Mouse (Mus musculus) lung, postnatal 0 days (tissue): ENCODE measurements around the gene Vamp1. TPM values are rescaled to one million over a fixed set of nuclear protein-coding genes. Genes with fewer than 3 reads are reported as not detected.

Experiments used
- ATAC-seq: fragments of 200-750 bp; cut with Nextera tagmentation; 2 replicates; pipeline ENCODE4 v1.8.0; 2017; ENCODE audit warnings: moderate library complexity
- DNase-seq: peaks from one replicate; pipeline ENCODE4 v3.0.0-alpha.2; 2016; ENCODE audit warnings: low spot score
- H3K27ac ChIP-seq: fragments of 300-500 bp; sonication (generic); 2 replicates; pipeline ENCODE4 v1.5.1; 2014; ENCODE audit warnings: antibody characterized with exemption, mild to moderate bottlenecking, low read length, mixed read lengths
- H3K27me3 ChIP-seq: fragments of 300-500 bp; sonication (generic); replicated peaks from 2 replicates; pipeline ENCODE4 v1.6.1; 2014; ENCODE audit warnings: low read length, mixed read lengths; ENCODE audit not compliant: insufficient read depth
- H3K36me3 ChIP-seq: fragments of 300-500 bp; sonication (generic); 2 replicates; pipeline ENCODE4 v1.6.1; 2014; ENCODE audit warnings: low read length, mixed read lengths; ENCODE audit not compliant: insufficient read depth
- H3K4me1 ChIP-seq: fragments of 300-500 bp; sonication (generic); 2 replicates; pipeline ENCODE4 v1.6.1; 2014; ENCODE audit warnings: antibody characterized with exemption, low read depth, low read length, mixed read lengths; ENCODE audit not compliant: insufficient read depth
- H3K4me2 ChIP-seq: fragments of 300-500 bp; sonication (generic); replicated peaks from 2 replicates; pipeline ENCODE4 v1.6.1; 2014; ENCODE audit warnings: low read depth, mild to moderate bottlenecking, low read length, moderate library complexity, mixed read lengths
- H3K4me3 ChIP-seq: fragments of 300-500 bp; sonication (generic); 2 replicates; pipeline ENCODE4 v1.5.1; 2014; ENCODE audit warnings: low read depth, low read length
- H3K9ac ChIP-seq: fragments of 300-500 bp; sonication (generic); replicated peaks from 2 replicates; pipeline ENCODE4 v1.6.1; 2014; ENCODE audit warnings: low read depth, mild to moderate bottlenecking
- H3K9me3 ChIP-seq: fragments of 300-500 bp; sonication (generic); 2 replicates; pipeline ENCODE4 v1.6.1; 2016; ENCODE audit warnings: low read length, mixed read lengths
- CTCF ChIP-seq: IDR thresholded peaks from 2 replicates; pipeline ENCODE4 v1.5.1; 2016; ENCODE audit warnings: antibody characterized with exemption, mild to moderate bottlenecking
- EP300 ChIP-seq: IDR thresholded peaks from 2 replicates; pipeline ENCODE4 v1.6.1; 2016; ENCODE audit warnings: antibody characterized with exemption, mild to moderate bottlenecking, control low read depth
- WGBS: fragments of 180-500 bp; shearing (Covaris S2); extraction: QIAGEN DNeasy Blood & Tissue Kit; methylation state at CpG from one replicate; pipeline ENCODE4 v1.1.7; 2014; 5-methylcytosine and 5-hydroxymethylcytosine counted together
- microRNA-seq: library from miRNA; unstranded; fragments of <30 nt; microRNA quantifications from one replicate; pipeline ENCODE4, GENCODE M21; 2016
- polyA plus RNA-seq: library from polyadenylated mRNA; unstranded; fragments of >200 nt; fragmentation: Nextera tagmentation; extraction: Ambion mirVana; gene quantifications from 2 replicates; pipeline ENCODE4 v1.2.1, GENCODE M21; 2015

The Vamp1 gene
- polyA plus RNA-seq, 1 experiment from 2014 or later, result 3.0 TPM

DNA sequence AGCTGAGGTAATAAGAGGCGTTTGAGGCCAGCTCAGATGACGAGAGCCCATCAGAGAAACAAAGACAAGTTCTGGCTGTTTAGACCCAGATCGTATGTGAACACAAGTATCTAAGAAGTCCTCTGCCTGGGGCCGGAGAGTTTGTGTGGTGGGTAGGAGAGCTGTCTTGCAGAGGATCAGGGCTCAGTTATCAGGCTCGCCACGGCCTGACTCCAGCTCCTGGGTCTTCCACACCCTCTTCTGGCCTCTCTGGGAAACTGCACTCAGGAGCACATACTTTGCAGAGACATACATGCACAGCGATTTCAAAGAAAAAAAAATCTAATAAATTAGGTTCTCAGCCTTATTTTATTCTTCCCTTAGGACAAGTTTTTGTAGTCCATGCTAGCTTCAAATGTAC, 69.4 kb downstream of the Vamp1 start:
- ATAC-seq (no peak), DNase-seq (no peak)
- Histone ChIP-seq H3K4me3 (no peak overlapping the region), H3K27me3 (no peaks in the 10 kb centered on the region), H3K4me1 (no peaks in the 10 kb centered on the region), H3K27ac (no peak overlapping the region), H3K9ac (no peak overlapping the region), H3K9me3 (no peaks in the 10 kb centered on the region), H3K36me3 (no peaks in the 10 kb centered on the region), H3K4me2 (no peak overlapping the region)
- 88% methylated on average over 7 of the region's 7 CpGs for WGBS
- no peak for TF ChIP-seq CTCF
- no peak for TF ChIP-seq EP300

DNA sequence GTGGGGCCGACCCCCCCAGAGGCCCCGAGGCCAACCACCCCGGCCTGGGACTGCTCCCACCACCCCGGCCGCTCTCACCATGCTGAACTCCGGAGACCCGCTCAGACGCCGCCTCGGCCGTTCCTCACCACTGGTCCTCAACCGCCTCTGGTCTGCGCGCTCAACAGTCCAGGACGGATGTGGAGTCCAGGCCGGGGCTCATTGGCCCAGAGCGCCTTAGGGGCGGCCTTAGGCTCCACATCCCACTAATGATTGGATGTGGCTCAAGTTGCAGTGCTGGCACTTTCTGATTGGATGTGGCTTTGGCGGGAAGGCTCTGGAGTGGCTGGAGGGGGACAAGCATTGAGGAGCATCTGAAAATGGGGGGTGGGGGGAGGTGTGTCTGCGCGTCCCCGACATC, 70.5 kb downstream of the Vamp1 start, which contains the start of gene Tuba3a:
TSS of gene Tuba3a (minus strand) at position 153 of the 400 bp plus-strand sequence.
- H3K36me3 ChIP-seq, result no peaks in the 10 kb centered on the region
- TF ChIP-seq EP300 (no peak), CTCF (no peak)
- H3K4me1 ChIP-seq, result no peaks in the 10 kb centered on the region
- H3K27me3 ChIP-seq, result no peaks in the 10 kb centered on the region
- H3K9ac ChIP-seq, result no peak within 1 kb of the TSS
- ATAC-seq (no peak), DNase-seq (no peak)
- H3K9me3 ChIP-seq, result no peaks in the 10 kb centered on the region
- no peak within 1 kb of the TSS for H3K27ac ChIP-seq
- H3K4me2 ChIP-seq, result no peak within 1 kb of the TSS
- 92% methylated on average over 22 of the region's 22 CpGs for WGBS
- H3K4me3 ChIP-seq, result no peak within 1 kb of the TSS

DNA sequence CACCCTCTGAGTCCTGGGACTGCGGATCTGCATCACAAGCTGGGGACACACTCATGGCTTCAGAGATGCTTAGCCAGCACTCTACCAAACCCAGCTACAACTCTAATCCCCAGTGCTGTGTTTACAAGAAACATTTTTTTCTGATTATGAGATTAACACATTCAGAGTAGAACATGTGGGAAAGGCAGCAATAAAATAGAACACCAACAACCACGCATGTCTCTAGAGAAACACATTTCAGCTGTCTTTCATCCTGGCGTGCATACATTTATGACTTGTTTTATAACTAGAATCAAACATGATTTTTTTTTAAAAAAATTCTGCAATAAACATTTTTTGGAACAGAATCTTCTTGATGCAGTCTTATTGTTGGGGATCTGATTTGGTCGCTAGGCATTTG, 71.6 kb downstream of the Vamp1 start:
- Histone ChIP-seq H3K9ac (no peak overlapping the region), H3K4me2 (no peak overlapping the region), H3K4me1 (no peaks in the 10 kb centered on the region), H3K27me3 (no peaks in the 10 kb centered on the region), H3K27ac (no peak overlapping the region), H3K4me3 (no peak overlapping the region), H3K9me3 (no peaks in the 10 kb centered on the region), H3K36me3 (no peaks in the 10 kb centered on the region)
- DNase-seq (no peak), ATAC-seq (no peak)
- TF ChIP-seq EP300 (no peak), CTCF (no peak)
- WGBS, result 77% methylated on average over 4 of the region's 4 CpGs

DNA sequence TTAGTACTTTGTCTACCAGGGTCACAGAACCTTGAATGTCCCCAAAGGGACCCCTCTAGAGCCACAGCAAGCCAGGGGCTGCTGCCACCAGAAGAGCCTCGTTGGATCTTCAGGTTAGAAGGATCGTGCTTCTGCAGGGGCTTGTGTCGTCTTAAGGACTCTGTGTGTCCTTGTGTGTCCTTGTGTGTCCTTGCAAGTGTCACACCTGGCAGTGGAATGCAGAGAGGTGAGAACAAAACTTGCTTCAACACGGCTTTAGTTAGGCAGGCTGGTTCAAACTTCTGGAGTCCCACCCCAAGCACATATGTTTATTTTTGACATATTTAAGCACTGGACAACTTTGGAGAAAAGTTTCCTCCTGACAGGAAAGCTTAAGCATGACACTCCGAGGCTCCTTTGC, 73.4 kb downstream of the Vamp1 start:
- Histone ChIP-seq H3K36me3 (no peaks in the 10 kb centered on the region), H3K9me3 (no peaks in the 10 kb centered on the region), H3K27ac (peak overlapping the region; percentile 57), H3K27me3 (no peaks in the 10 kb centered on the region), H3K4me1 (no peaks in the 10 kb centered on the region), H3K9ac (no peak overlapping the region; the same call in 1 of the 2 replicates), H3K4me3 (no peak overlapping the region), H3K4me2 (no peak overlapping the region)
- ATAC-seq (peak; percentile 74), DNase-seq (peak; percentile 45)
- 39% methylated on average over 5 of the region's 5 CpGs for WGBS
- TF ChIP-seq EP300, result no peak
- no peak for TF ChIP-seq CTCF

DNA sequence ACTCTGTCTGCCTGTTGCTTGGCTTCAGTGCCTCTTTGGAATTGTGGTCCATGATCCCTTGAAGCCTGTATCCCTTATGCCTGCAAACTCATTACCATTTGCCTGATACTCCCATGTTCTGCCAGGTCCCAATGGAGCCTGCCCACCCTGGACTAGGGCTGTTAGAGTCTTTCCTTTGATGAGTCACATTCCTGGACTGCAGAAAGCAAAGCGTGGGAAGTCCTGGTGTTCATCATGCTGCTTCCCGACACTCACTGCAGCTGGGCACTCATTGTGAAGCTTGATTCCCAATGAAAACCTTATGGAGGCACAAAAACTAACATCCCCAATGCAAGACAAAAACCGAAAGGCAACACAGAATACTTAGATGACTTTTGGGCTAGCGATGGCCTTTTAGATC, 76.0 kb downstream of the Vamp1 start:
- TF ChIP-seq CTCF (no peak), EP300 (no peak)
- DNase-seq (no peak), ATAC-seq (no peak)
- H3K36me3 ChIP-seq, result no peaks in the 10 kb centered on the region
- H3K27ac ChIP-seq, result no peak overlapping the region
- H3K9me3 ChIP-seq, result no peaks in the 10 kb centered on the region
- H3K4me1 ChIP-seq, result no peaks in the 10 kb centered on the region
- H3K27me3 ChIP-seq, result no peaks in the 10 kb centered on the region
- H3K4me2 ChIP-seq, result no peak overlapping the region
- no peak overlapping the region for H3K9ac ChIP-seq
- no peak overlapping the region for H3K4me3 ChIP-seq
- 79% methylated on average over 4 of the region's 4 CpGs for WGBS

DNA sequence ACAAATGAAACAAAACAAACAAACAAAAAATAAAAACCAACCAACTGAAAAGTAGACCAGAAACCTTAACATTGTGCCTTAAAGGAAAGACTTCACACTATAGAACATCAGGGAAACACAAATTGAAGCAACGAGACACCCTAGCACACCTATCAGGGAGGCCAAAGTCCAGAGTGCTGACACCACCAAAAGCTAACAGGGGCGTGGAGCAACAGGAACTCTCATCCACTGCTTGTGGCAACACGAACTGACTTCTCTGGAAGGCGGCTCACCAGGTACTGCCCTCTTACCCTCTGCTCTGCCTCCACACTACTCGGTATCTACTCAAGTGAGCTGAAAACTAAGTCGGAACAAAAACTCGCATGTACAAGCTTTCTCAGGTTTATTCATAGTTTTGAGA, 76.9 kb downstream of the Vamp1 start:
- H3K27ac ChIP-seq, result no peak overlapping the region
- TF ChIP-seq EP300 (no peak), CTCF (no peak)
- no peak for DNase-seq
- H3K4me2 ChIP-seq, result no peak overlapping the region
- H3K4me3 ChIP-seq, result no peak overlapping the region
- H3K9me3 ChIP-seq, result no peaks in the 10 kb centered on the region
- no peak overlapping the region for H3K9ac ChIP-seq
- H3K36me3 ChIP-seq, result no peaks in the 10 kb centered on the region
- H3K4me1 ChIP-seq, result no peaks in the 10 kb centered on the region
- ATAC-seq, result no peak
- WGBS, result 69% methylated on average over 7 of the region's 7 CpGs
- H3K27me3 ChIP-seq, result no peaks in the 10 kb centered on the region

DNA sequence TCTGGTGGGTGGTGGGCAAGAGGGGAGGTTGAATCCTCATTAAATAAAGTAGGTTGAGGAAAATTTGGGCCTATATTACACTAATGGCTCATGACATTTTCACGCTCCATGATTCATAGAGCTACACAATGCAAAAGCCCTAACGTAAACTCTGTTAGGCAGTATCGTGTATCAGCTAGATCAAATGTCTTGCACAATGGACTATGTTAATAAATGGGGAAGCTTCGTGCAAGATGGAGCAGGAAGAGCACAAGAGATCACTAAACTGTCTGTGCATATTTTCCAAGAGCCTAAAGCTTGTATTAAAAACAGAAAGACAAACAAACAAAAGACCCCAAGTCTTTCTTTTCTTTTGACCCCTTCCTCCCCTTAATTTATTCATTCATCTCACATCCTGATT, 78.7 kb downstream of the Vamp1 start:
- no peak overlapping the region for H3K4me2 ChIP-seq
- H3K27ac ChIP-seq, result no peak overlapping the region
- H3K27me3 ChIP-seq, result no peaks in the 10 kb centered on the region
- no peak overlapping the region for H3K4me3 ChIP-seq
- no peaks in the 10 kb centered on the region for H3K36me3 ChIP-seq
- ATAC-seq (no peak), DNase-seq (no peak)
- no peak overlapping the region for H3K9ac ChIP-seq
- H3K9me3 ChIP-seq, result no peaks in the 10 kb centered on the region
- 64% methylated on average over 4 of the region's 4 CpGs for WGBS
- no peaks in the 10 kb centered on the region for H3K4me1 ChIP-seq
- no peak for TF ChIP-seq EP300
- no peak for TF ChIP-seq CTCF

Small RNA genes lying within 50 kb of the gene (microRNA-seq; reads per million reads assigned to microRNA genes)
- gene Mir3098 (not detected), gene Mir8113 (not detected)

Other genes with a start within 250 kb of the Vamp1 start
- gene Pianp, start 218.9 kb upstream of the Vamp1 start, polyA plus RNA-seq, result 0.29 and 0.35 TPM in 2 replicates
- gene Zfp384, start 206.4 kb upstream of the Vamp1 start, polyA plus RNA-seq, result 8.6 and 9.9 TPM in 2 replicates
- gene Ing4, start 175.8 kb upstream of the Vamp1 start, polyA plus RNA-seq, result 100 and 104 TPM in 2 replicates
- 4.1 and 4.4 TPM in 2 replicates for gene Acrbp, start 165.9 kb upstream of the Vamp1 start, polyA plus RNA-seq
- gene Lpar5, start 147.6 kb upstream of the Vamp1 start, polyA plus RNA-seq, result 0.19 and 0.44 TPM in 2 replicates
- gene Chd4, start 119.6 kb upstream of the Vamp1 start, polyA plus RNA-seq, result 53.5 and 59.8 TPM in 2 replicates
- 16.9 and 17.7 TPM in 2 replicates for gene Nop2, start 83.6 kb upstream of the Vamp1 start, polyA plus RNA-seq
- gene Iffo1, start 70.3 kb upstream of the Vamp1 start, polyA plus RNA-seq, result 7.1 and 8.3 TPM in 2 replicates
- 381 and 429 TPM in 2 replicates for gene Gapdh, start 49.1 kb upstream of the Vamp1 start, polyA plus RNA-seq
- gene Ncapd2, start 23.9 kb upstream of the Vamp1 start, polyA plus RNA-seq, result 5.9 and 7.9 TPM in 2 replicates
- gene Mrpl51, start 23.8 kb upstream of the Vamp1 start, polyA plus RNA-seq, result 151 and 154 TPM in 2 replicates
- 14.2 and 16.9 TPM in 2 replicates for gene Tapbpl, start 16.3 kb downstream of the Vamp1 start, polyA plus RNA-seq
- gene Cd27, start 21.5 kb downstream of the Vamp1 start, polyA plus RNA-seq, result 2.4 and 3.0 TPM in 2 replicates
- not detected in 2 replicates for gene Tuba3a, start 70.5 kb downstream of the Vamp1 start, polyA plus RNA-seq
- gene Ltbr, start 98.3 kb downstream of the Vamp1 start, polyA plus RNA-seq, result 96.7 and 100 TPM in 2 replicates
- 106 and 123 TPM in 2 replicates for gene Scnn1a, start 105.1 kb downstream of the Vamp1 start, polyA plus RNA-seq
- gene Tnfrsf1a, start 133.8 kb downstream of the Vamp1 start, polyA plus RNA-seq, result 107 and 108 TPM in 2 replicates
- 0.50 and 0.82 TPM in 2 replicates for gene Plekhg6, start 165.2 kb downstream of the Vamp1 start, polyA plus RNA-seq